Mouse (Mus musculus): Measurements from ENCODE around the gene Gabrg3. TPM values are rescaled to one million over a fixed set of nuclear protein-coding genes. Genes with fewer than 3 reads are reported as not detected.

Gene Gabrg3
- polyA plus RNA-seq (2012; rRNA removed; ENCODE audit: low replicate concordance): 0.14 and 0.30 TPM in 2 replicates

DNA sequence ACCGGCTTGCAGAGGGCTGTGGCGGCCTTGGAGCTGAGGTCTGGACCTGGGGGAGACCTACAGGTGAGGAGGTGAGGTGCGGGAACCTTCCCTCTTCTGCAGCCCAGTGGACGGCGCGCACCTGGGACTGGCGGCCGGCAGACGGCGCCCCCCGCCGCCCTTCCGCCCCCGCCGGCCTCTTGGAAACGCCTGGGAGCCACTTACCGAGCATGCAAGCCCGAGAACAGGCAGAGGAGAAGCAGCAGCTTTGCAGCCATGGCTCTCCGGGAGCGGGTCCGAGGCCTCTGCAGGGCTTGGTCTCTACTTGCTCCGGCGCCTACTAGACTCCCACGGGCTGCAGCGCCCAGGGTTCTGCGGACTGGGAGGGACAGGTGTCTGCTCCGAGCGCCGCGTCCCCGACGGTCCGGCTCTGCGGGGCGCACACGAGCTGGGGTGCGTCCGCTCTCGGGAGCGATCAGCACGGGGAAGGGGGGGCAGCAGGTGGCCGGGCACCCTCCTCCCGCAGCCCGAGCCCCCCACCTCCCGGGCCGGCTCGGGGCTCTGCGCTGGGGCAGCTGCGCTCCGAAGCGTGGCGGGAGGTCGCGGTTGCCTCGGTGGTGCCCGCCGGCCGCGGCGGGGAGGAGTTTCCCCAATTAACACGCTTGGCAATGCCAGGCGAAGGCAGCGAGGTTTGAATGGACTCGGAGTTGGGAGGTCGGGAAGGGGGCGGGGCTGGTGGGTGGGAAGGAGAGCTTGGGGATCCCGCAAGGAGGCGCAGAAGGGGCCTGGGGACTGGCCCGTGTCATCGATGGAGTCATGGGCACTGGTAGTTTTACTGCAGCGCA is at the start of gene Gabrg3:
Gene Gabrg3, minus strand, starts transcription at position 672 of the 824 bp plus-strand sequence.

DNA sequence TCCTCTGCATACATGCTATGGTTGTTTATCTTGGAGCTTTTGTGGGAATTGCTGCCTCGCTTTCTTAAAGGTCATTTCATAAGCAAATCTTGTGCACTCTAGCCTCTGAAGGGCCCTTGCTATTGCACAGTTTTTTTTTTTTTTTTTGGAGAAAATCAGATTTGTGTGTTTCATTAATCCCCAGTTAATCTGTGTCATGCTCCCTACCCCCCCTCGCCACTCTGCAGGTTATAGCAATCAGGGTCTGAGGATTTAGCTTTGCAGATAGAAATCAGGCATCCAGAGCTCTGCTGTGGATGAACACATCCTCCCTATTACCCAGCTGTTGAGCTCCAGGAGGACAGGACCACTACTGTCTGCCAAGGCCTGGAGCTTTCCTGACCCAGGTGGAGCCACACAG is 32.4 kb upstream of the Gabrg3 start, which contains the start of gene Gabrb3:
Gene Gabrb3, plus strand, starts transcription at position 301 of the 400 bp plus-strand sequence.

Other genes starting within 250 kb of the Gabrg3 start
- gene Gabrb3, start 32.5 kb upstream of the Gabrg3 start, polyA plus RNA-seq (2012; rRNA removed; ENCODE audit: low replicate concordance): 0.03 and 0.41 TPM in 2 replicates
- not detected in 2 replicates for gene Gabra5, start 122.9 kb upstream of the Gabrg3 start, polyA plus RNA-seq (2012; rRNA removed; ENCODE audit: low replicate concordance)